Mouse (Mus musculus): Measurements from ENCODE around the gene Gpr68. TPM values are rescaled to one million over a fixed set of nuclear protein-coding genes. Genes with fewer than 3 reads are reported as not detected.

Gpr68 gene
- polyA plus RNA-seq, 1 experiment: 11.0 TPM

GRCm38 (mm10) chr12:100865072-100865471, 42.9 kb downstream of the Gpr68 start:
- Histone ChIP-seq H3K27ac (ENCODE audit: insufficient read depth, low read length) (no peak overlapping the region), H3K4me3 (ENCODE audit: insufficient read depth, low read length) (no peak overlapping the region), H3K4me1 (ENCODE audit: control insufficient read depth, insufficient read depth, low read length) (peaks cover 5% of the 10 kb centered on the region; the same call in 1 of the 2 replicates)
- TF ChIP-seq CTCF (IDR thresholded peaks at IDR 0.05; ENCODE audit: extremely low read depth, insufficient read depth, low read length) (no peak), POLR2A (IDR thresholded peaks at IDR 0.05; ENCODE audit: extremely low read depth, insufficient read depth, low read length) (no peak)

GRCm38 (mm10) chr12:100862856-100863446, 45.0 kb downstream of the Gpr68 start:
- peaks cover 3% of the 10 kb centered on the region; the same call in 1 of the 2 replicates for H3K4me1 ChIP-seq (ENCODE audit: control insufficient read depth, insufficient read depth, low read length)

GRCm38 (mm10) chr12:100862272-100862671, 45.7 kb downstream of the Gpr68 start:
- no peak for TF ChIP-seq POLR2A (IDR thresholded peaks at IDR 0.05; ENCODE audit: extremely low read depth, insufficient read depth, low read length)
- TF ChIP-seq CTCF (IDR thresholded peaks at IDR 0.05; ENCODE audit: extremely low read depth, insufficient read depth, low read length): no peak
- Histone ChIP-seq H3K4me1 (ENCODE audit: control insufficient read depth, insufficient read depth, low read length) (no peaks in the 10 kb centered on the region; the same call in 1 of the 2 replicates), H3K27ac (ENCODE audit: insufficient read depth, low read length) (no peak overlapping the region), H3K4me3 (ENCODE audit: insufficient read depth, low read length) (no peak overlapping the region)

More at GRCm38 (mm10) chr12:100862856-100863446, 45.0 kb downstream of the Gpr68 start:
- Histone ChIP-seq H3K27ac (ENCODE audit: insufficient read depth, low read length) (no peak overlapping the region), H3K4me3 (ENCODE audit: insufficient read depth, low read length) (no peak overlapping the region)
- TF ChIP-seq CTCF (IDR thresholded peaks at IDR 0.05; ENCODE audit: extremely low read depth, insufficient read depth, low read length) (no peak), POLR2A (IDR thresholded peaks at IDR 0.05; ENCODE audit: extremely low read depth, insufficient read depth, low read length) (no peak)

- no peaks in the 10 kb centered on the region for H3K4me1 ChIP-seq (ENCODE audit: control insufficient read depth, insufficient read depth, low read length)
- H3K4me3 ChIP-seq (ENCODE audit: insufficient read depth, low read length): no peak overlapping the region
- TF ChIP-seq CTCF (IDR thresholded peaks at IDR 0.05; ENCODE audit: extremely low read depth, insufficient read depth, low read length) (no peak), POLR2A (IDR thresholded peaks at IDR 0.05; ENCODE audit: extremely low read depth, insufficient read depth, low read length) (no peak)
- H3K27ac ChIP-seq (ENCODE audit: insufficient read depth, low read length): no peak overlapping the region
Measured at GRCm38 (mm10) chr12:100857791-100858190, 50.2 kb downstream of the Gpr68 start.

- Histone ChIP-seq H3K4me3 (ENCODE audit: insufficient read depth, low read length) (no peak overlapping the region), H3K27ac (ENCODE audit: insufficient read depth, low read length) (no peak overlapping the region), H3K4me1 (ENCODE audit: control insufficient read depth, insufficient read depth, low read length) (no peaks in the 10 kb centered on the region)
- no peak for TF ChIP-seq CTCF (IDR thresholded peaks at IDR 0.05; ENCODE audit: extremely low read depth, insufficient read depth, low read length)
- TF ChIP-seq POLR2A (IDR thresholded peaks at IDR 0.05; ENCODE audit: extremely low read depth, insufficient read depth, low read length): no peak
Measured at GRCm38 (mm10) chr12:100856337-100856736, 51.7 kb downstream of the Gpr68 start.

- TF ChIP-seq CTCF (IDR thresholded peaks at IDR 0.05; ENCODE audit: extremely low read depth, insufficient read depth, low read length): no peak
- no peak for TF ChIP-seq POLR2A (IDR thresholded peaks at IDR 0.05; ENCODE audit: extremely low read depth, insufficient read depth, low read length)
- no peak overlapping the region for H3K27ac ChIP-seq (ENCODE audit: insufficient read depth, low read length)
- H3K4me1 ChIP-seq (ENCODE audit: control insufficient read depth, insufficient read depth, low read length): no peaks in the 10 kb centered on the region
- no peak overlapping the region for H3K4me3 ChIP-seq (ENCODE audit: insufficient read depth, low read length)
Measured at GRCm38 (mm10) chr12:100852370-100852769, 55.6 kb downstream of the Gpr68 start.

- Histone ChIP-seq H3K27ac (ENCODE audit: insufficient read depth, low read length) (no peak overlapping the region), H3K4me1 (ENCODE audit: control insufficient read depth, insufficient read depth, low read length) (no peaks in the 10 kb centered on the region), H3K4me3 (ENCODE audit: insufficient read depth, low read length) (no peak overlapping the region)
- TF ChIP-seq POLR2A (IDR thresholded peaks at IDR 0.05; ENCODE audit: extremely low read depth, insufficient read depth, low read length) (no peak), CTCF (IDR thresholded peaks at IDR 0.05; ENCODE audit: extremely low read depth, insufficient read depth, low read length) (peak; percentile 80)
Measured at GRCm38 (mm10) chr12:100849421-100850138, 58.4 kb downstream of the Gpr68 start.

GRCm38 (mm10) chr12:100847437-100848080, 60.4 kb downstream of the Gpr68 start:
- no peak overlapping the region for H3K4me3 ChIP-seq (ENCODE audit: insufficient read depth, low read length)
- TF ChIP-seq POLR2A (IDR thresholded peaks at IDR 0.05; ENCODE audit: extremely low read depth, insufficient read depth, low read length) (no peak), CTCF (IDR thresholded peaks at IDR 0.05; ENCODE audit: extremely low read depth, insufficient read depth, low read length) (no peak)
- H3K4me1 ChIP-seq (ENCODE audit: control insufficient read depth, insufficient read depth, low read length): no peaks in the 10 kb centered on the region
- no peak overlapping the region for H3K27ac ChIP-seq (ENCODE audit: insufficient read depth, low read length)

- TF ChIP-seq CTCF (IDR thresholded peaks at IDR 0.05; ENCODE audit: extremely low read depth, insufficient read depth, low read length) (no peak), POLR2A (IDR thresholded peaks at IDR 0.05; ENCODE audit: extremely low read depth, insufficient read depth, low read length) (no peak)
- Histone ChIP-seq H3K27ac (ENCODE audit: insufficient read depth, low read length) (no peak overlapping the region), H3K4me1 (ENCODE audit: control insufficient read depth, insufficient read depth, low read length) (no peaks in the 10 kb centered on the region), H3K4me3 (ENCODE audit: insufficient read depth, low read length) (no peak overlapping the region)
Measured at GRCm38 (mm10) chr12:100846566-100846965, 61.4 kb downstream of the Gpr68 start.

Data from cortical plate, adult 2 months (tissue).